In genomic region chr11:81972044-81972443, GRCm38 (mm10) we compare ENCODE assay signal across 15 mouse cellular contexts. TPM values are rescaled to one million over a fixed set of nuclear protein-coding genes. Genes with fewer than 3 reads are reported as not detected.
DNase-seq lines count a peak whose midpoint lies in the region; ATAC-seq and TF ChIP-seq lines count a peak whose summit lies in the region.
"Had no signal": no experiment of that assay in that cellular context is flagged by ENCODE, and none has a peak within 500 bp of the region (broad histone marks: within the 10 kb centered on the region; RNA-seq: fewer than 3 reads in every experiment).

No protein-coding gene starts in this region.

- no peaks in the 10 kb centered on the region for H3K9me3 ChIP-seq in liver, postnatal 0 days (ENCODE audit: low read length)
- H3K9me3 ChIP-seq in liver, embryonic 11.5 days (ENCODE audit: control insufficient read depth, low read length) = no peaks in the 10 kb centered on the region
- H3K9me3 ChIP-seq: midbrain, embryonic 12.5 days; neural tube, embryonic 15.5 days had no signal

- no peak overlapping the region for H3K27ac ChIP-seq in liver, postnatal 0 days (ENCODE audit: low read depth)
- H3K27ac ChIP-seq in liver, embryonic 11.5 days (ENCODE audit: low read depth, low read length) = no peak overlapping the region
- H3K27ac ChIP-seq: midbrain, embryonic 12.5 days; neural tube, embryonic 15.5 days had no signal

- ATAC-seq in liver, postnatal 0 days = no peak
- ATAC-seq in liver, embryonic 11.5 days (replicated peaks; ENCODE audit: low FRiP score) = no peak

- H3K4me2 ChIP-seq in liver, postnatal 0 days (ENCODE audit: low read depth, low read length) = no peak overlapping the region
- no peak overlapping the region for H3K4me2 ChIP-seq in liver, embryonic 11.5 days
- H3K4me2 ChIP-seq: midbrain, embryonic 12.5 days; neural tube, embryonic 15.5 days had no signal

- WGBS in liver, postnatal 0 days (ENCODE audit: insufficient replicate concordance) = 58% methylated on average over 3 of the region's 3 CpGs
- WGBS in liver, embryonic 11.5 days = 55% methylated on average over 3 of the region's 3 CpGs

- DNase-seq in cerebellum, postnatal 10 days = peak; percentile 38 to 48
- DNase-seq in cerebellum, adult 9-11 months = no peak
- DNase-seq in liver, postnatal 0 days = no peak
- DNase-seq in liver, embryonic 11.5 days (ENCODE audit: low spot score) = no peak
- peak; percentile 47 for DNase-seq in ES-CJ7 (ENCODE audit: low read depth, low spot score)
- DNase-seq in mesoderm, embryonic 11.5 days (ENCODE audit: low read depth, low spot score) = peak; percentile 24
- no peak for DNase-seq in yolk sac, embryonic 10.5 days (ENCODE audit: low spot score)
- DNase-seq in gastrocnemius, postnatal 14 days = no peak
- DNase-seq: cerebellum, adult 9-10 months; gastrocnemius, postnatal 10 days; lung, adult 18-20 months; thymus, postnatal 25 days had no signal

- TF ChIP-seq EP300 in liver, postnatal 0 days (IDR thresholded peaks at IDR 0.05; ENCODE audit: low read depth) = no peak

- H3K27me3 ChIP-seq in liver, postnatal 0 days (ENCODE audit: insufficient read depth, low read length) = peaks cover 18% of the 10 kb centered on the region
- peaks cover 22% of the 10 kb centered on the region for H3K27me3 ChIP-seq in liver, embryonic 11.5 days (replicated peaks; ENCODE audit: control insufficient read depth, insufficient read depth, low read length)

- peak; percentile 33; the same call in 1 of the 2 replicates for TF ChIP-seq CTCF in liver, postnatal 0 days (IDR thresholded peaks at IDR 0.05; ENCODE audit: low read depth)

- H3K4me1 ChIP-seq in liver, postnatal 0 days (ENCODE audit: insufficient read depth) = no peaks in the 10 kb centered on the region
- no peaks in the 10 kb centered on the region for H3K4me1 ChIP-seq in liver, embryonic 11.5 days (replicated peaks; ENCODE audit: control insufficient read depth, insufficient read depth, low read length)

- H3K36me3 ChIP-seq in liver, postnatal 0 days (replicated peaks; ENCODE audit: insufficient read depth, low read length) = no peaks in the 10 kb centered on the region
- H3K36me3 ChIP-seq in liver, embryonic 11.5 days (ENCODE audit: control insufficient read depth, insufficient read depth, low read length) = no peaks in the 10 kb centered on the region
- H3K36me3 ChIP-seq: midbrain, embryonic 12.5 days; neural tube, embryonic 15.5 days had no signal

- H3K9ac ChIP-seq in liver, postnatal 0 days (replicated peaks) = no peak overlapping the region
- no peak overlapping the region for H3K9ac ChIP-seq in liver, embryonic 11.5 days (ENCODE audit: low read depth, low read length)
- H3K9ac ChIP-seq: midbrain, embryonic 12.5 days; neural tube, embryonic 15.5 days had no signal

- H3K4me3 ChIP-seq in liver, postnatal 0 days (ENCODE audit: low read depth, low read length) = no peak overlapping the region
- H3K4me3 ChIP-seq in liver, embryonic 11.5 days (ENCODE audit: low read depth, low read length) = no peak overlapping the region
- H3K4me3 ChIP-seq: midbrain, embryonic 12.5 days; neural tube, embryonic 15.5 days had no signal

- intact Hi-C loops in gastrocnemius, postnatal 14 days (cut with DNase I; ENCODE audit: low total_unique reads) = loop anchor here (10.0 kb wide), 1 partner anchor 337 kb away; no protein-coding TSS in a partner anchor

RNA-seq across cellular contexts. Expression of gene Asic2, which starts 3.8 kb away (rescaled TPM):
- not detected in 2 replicates for polyA plus RNA-seq in liver, postnatal 0 days (2015; fragmentation: Nextera tagmentation; extraction: Ambion mirVana)
- 0.18 and 0.27 TPM in 2 replicates for polyA plus RNA-seq in liver, embryonic 11.5 days (2014; fragmentation: Nextera tagmentation; extraction: Ambion mirVana)
- total RNA-seq in gastrocnemius, postnatal 14 days (2021) = under 1 TPM in 1 of 2 experiments, not detected in 1; 0.06 TPM
- total RNA-seq: heart, postnatal 25 days had no signal

Comparison
In these comparisons a context has a peak if more than half of its experiments do, and no peak if none do; other contexts are left out.
1. DNase-seq: peak in cerebellum, postnatal 10 days (2 of 2), ES-CJ7 (single experiment) and mesoderm, embryonic 11.5 days (single experiment); none in cerebellum, adult 9-11 months (single experiment), liver, postnatal 0 days (single experiment), liver, embryonic 11.5 days (single experiment), yolk sac, embryonic 10.5 days (single experiment) and gastrocnemius, postnatal 14 days (single experiment).